Mouse (Mus musculus) spleen, adult 2 months (tissue): ENCODE data around the gene Cckbr.

Source experiments
- CTCF ChIP-seq: fragments of 200-500 bp; IDR thresholded peaks from 2 replicates; pipeline ENCODE4 v1.5.1; 2011; ENCODE audit warnings: mild to moderate bottlenecking, inconsistent platforms; ENCODE audit not compliant: insufficient read depth, insufficient read length, insufficient replicate concordance; ENCODE audit errors: extremely low read depth
- POLR2A ChIP-seq: fragments of 200-500 bp; IDR thresholded peaks from 2 replicates; pipeline ENCODE4 v1.6.1; 2011; ENCODE audit warnings: low read depth, low read length, inconsistent platforms

DNA sequence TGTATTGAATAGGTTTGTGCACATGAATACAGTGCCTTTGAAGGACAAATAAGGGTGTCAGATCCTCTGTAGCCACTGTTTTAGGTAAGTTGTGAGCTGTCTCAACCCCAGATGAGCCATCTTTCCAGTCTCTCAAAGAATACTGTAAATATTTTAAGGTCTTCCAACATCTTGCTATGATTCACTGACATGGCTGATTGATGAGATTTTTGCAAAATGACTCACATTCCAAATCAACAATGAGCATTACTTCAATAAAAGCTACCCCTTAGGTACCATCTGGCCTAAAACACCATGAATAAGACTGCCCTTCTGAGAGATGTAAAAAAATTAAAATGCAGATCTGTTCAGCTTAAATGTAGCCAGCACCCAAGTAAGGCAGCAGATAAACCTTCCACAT, 33.0 kb downstream of the Cckbr start:
- no peak for TF ChIP-seq POLR2A
- TF ChIP-seq CTCF: no peak
